Comparison of ENCODE assay signal across 8 mouse cellular contexts in the genomic region with DNA sequence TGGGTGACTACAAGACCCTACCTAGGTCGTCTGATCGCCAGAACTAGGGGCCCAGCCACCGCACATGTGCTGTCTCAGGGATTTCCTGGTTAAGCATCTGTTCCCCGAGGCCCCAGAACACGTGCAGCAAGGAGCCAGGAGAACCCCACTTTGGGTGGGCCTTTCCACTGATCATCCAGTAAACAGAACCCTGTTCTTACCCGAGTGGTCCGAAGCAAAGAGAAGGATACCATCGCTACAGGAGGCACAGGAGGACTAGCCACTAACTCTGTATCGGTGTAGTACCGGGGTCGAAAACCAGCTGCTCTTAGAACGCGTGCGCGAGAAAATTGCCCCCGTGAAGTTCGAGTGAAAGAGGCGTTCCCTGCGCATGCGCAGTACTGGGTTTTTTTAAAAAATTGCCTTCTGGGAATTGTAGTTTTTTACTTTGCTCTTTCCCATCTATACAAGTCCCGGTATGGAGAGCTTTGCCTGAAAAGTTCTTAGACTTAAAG. TPM values are rescaled to one million over a fixed set of nuclear protein-coding genes. Genes with fewer than 3 reads are reported as not detected.
A peak's percentile ranks its signal among the peaks of the same experiment; 100 is the strongest.
DNase-seq lines count a peak whose midpoint lies in the region; ATAC-seq and TF ChIP-seq lines count a peak whose summit lies in the region.

A gene (minus strand): TSS at position 357 of the 494 bp plus-strand sequence.

- H3K27me3 ChIP-seq in Patski = no peaks in the 10 kb centered on the region
- peaks cover 83% of the 10 kb centered on the region for H3K27me3 ChIP-seq in hindbrain, embryonic 10.5 days (ENCODE audit: insufficient read depth, poor library complexity, severe bottlenecking)
- peaks cover 38% of the 10 kb centered on the region for H3K27me3 ChIP-seq in lung, embryonic 16.5 days (ENCODE audit: control insufficient read depth, insufficient read depth, low read depth, low read length)

- in situ Hi-C loops in Patski (cut with MboI; ENCODE audit: low pct_unique_long_range_greater_than_20kb) = no loop called here

- peak within 1 kb of the TSS; percentile 67 for H3K4me3 ChIP-seq in hindbrain, embryonic 10.5 days
- peak within 1 kb of the TSS; percentile 56 for H3K4me3 ChIP-seq in lung, embryonic 16.5 days (ENCODE audit: low read length)

- H3K9ac ChIP-seq in lung, embryonic 16.5 days (ENCODE audit: low read length) = peak within 1 kb of the TSS; percentile 61

- peak within 1 kb of the TSS; percentile 62 for H3K4me2 ChIP-seq in lung, embryonic 16.5 days (ENCODE audit: low read depth, low read length)

- TF ChIP-seq CTCF in Patski (IDR thresholded peaks at IDR 0.05) = no peak

- POLR2A ChIA-PET in Patski (lab: Charles Lee) = interaction anchor here (2.8 kb wide), 1 partner anchor 9 kb away, joined by 10 read pairs; no protein-coding TSS in a partner anchor

- H3K27ac ChIP-seq in hindbrain, embryonic 10.5 days = peak within 1 kb of the TSS; percentile 89
- no peak within 1 kb of the TSS for H3K27ac ChIP-seq in lung, embryonic 16.5 days (ENCODE audit: low read length)

- H3K9me3 ChIP-seq in hindbrain, embryonic 10.5 days = 0 out of 2 replicates have a peak, but pooled peaks cover 5% of the 10 kb centered on the region
- no peaks in the 10 kb centered on the region; the same call in 1 of the 2 replicates for H3K9me3 ChIP-seq in lung, embryonic 16.5 days (ENCODE audit: control insufficient read depth, low read length)

- peak; percentile 73 for DNase-seq in Patski (ENCODE audit: low read depth, low spot score)
- peak; percentile 88 for DNase-seq in cerebellum, adult 9-11 months
- DNase-seq in frontal cortex, adult 2 months (ENCODE audit: extremely low spot score in 1 of 2, low spot score in 1 of 2) = peak; percentile 72 to 91
- DNase-seq in hindbrain, embryonic 10.5 days (ENCODE audit: low spot score) = peak; percentile 89
- DNase-seq in layer of hippocampus, adult 9-10 months (ENCODE audit: low spot score) = peak; percentile 69
- peak; percentile 59 for DNase-seq in ovary, postnatal 10 days (ENCODE audit: low spot score)
- DNase-seq in thymus, postnatal 0 days (ENCODE audit: low spot score) = peak; percentile 95

- peak; percentile 32 for ATAC-seq in Patski
- ATAC-seq in lung, embryonic 16.5 days (ENCODE audit: low read depth) = peak; percentile 65

- peaks cover 38% of the 10 kb centered on the region for H3K36me3 ChIP-seq in hindbrain, embryonic 10.5 days
- peaks cover 30% of the 10 kb centered on the region for H3K36me3 ChIP-seq in lung, embryonic 16.5 days (ENCODE audit: control insufficient read depth, insufficient read depth, low read length)

- under 1% methylated on average over 21 of the region's 21 CpGs for WGBS in hindbrain, embryonic 10.5 days
- WGBS in lung, embryonic 16.5 days = 0% methylated on average over 21 of the region's 21 CpGs

- H3K4me1 ChIP-seq in hindbrain, embryonic 10.5 days (replicated peaks) = peaks cover 77% of the 10 kb centered on the region
- peaks cover 25% of the 10 kb centered on the region for H3K4me1 ChIP-seq in lung, embryonic 16.5 days (replicated peaks; ENCODE audit: control insufficient read depth, insufficient read depth, low read length)

- CTCF ChIA-PET in Patski (lab: Charles Lee) = interaction anchor here (1.1 to 5.7 kb wide), 5 partner anchors 9 to 43 kb away, joined by 3 to 37 read pairs (median 7); no protein-coding TSS in a partner anchor

RNA-seq across cellular contexts. Expression of the gene that starts here (rescaled TPM):
- 144 TPM for polyA plus RNA-seq in Patski (2021)
- polyA plus RNA-seq in frontal cortex, adult 2 months (2012; rRNA removed) = 45.3 and 46.6 TPM in 2 replicates
- 103 and 118 TPM in 2 replicates for polyA plus RNA-seq in hindbrain, embryonic 10.5 days (2016; fragmentation: Nextera tagmentation; extraction: Ambion mirVana)
- polyA plus RNA-seq in lung, embryonic 16.5 days (2015; fragmentation: Nextera tagmentation; extraction: Ambion mirVana) = 116 and 119 TPM in 2 replicates
- polyA plus RNA-seq in thymus, postnatal 0 days (2015; fragmentation: Nextera tagmentation; extraction: Ambion mirVana) = 102 and 118 TPM in 2 replicates
